Mouse (Mus musculus) liver, embryonic 12.5 days (tissue): ENCODE measurements around the gene Itga3. TPM values are rescaled to one million over a fixed set of nuclear protein-coding genes. Genes with fewer than 3 reads are reported as not detected.

Experiments
- ATAC-seq: fragments of 200-750 bp; cut with Nextera tagmentation; 2 replicates; pipeline ENCODE4 v1.8.0; 2017; ENCODE audit warnings: moderate number of reproducible peaks, mild to moderate bottlenecking, moderate library complexity
- H3K27ac ChIP-seq: fragments of 300-500 bp; sonication (generic); 2 replicates; pipeline ENCODE4 v1.5.1; 2016; ENCODE audit warnings: mild to moderate bottlenecking
- H3K27me3 ChIP-seq: fragments of 300-500 bp; sonication (generic); replicated peaks from 2 replicates; pipeline ENCODE4 v1.6.1; 2016; ENCODE audit warnings: mild to moderate bottlenecking, moderate library complexity
- H3K36me3 ChIP-seq: fragments of 300-500 bp; sonication (generic); 2 replicates; pipeline ENCODE4 v1.6.1; 2016; ENCODE audit warnings: mild to moderate bottlenecking, moderate library complexity
- H3K4me1 ChIP-seq: fragments of 300-500 bp; sonication (generic); 2 replicates; pipeline ENCODE4 v1.6.1; 2016
- H3K4me2 ChIP-seq: fragments of 300-500 bp; sonication (generic); 2 replicates; pipeline ENCODE4 v1.6.1; 2016; ENCODE audit warnings: mild to moderate bottlenecking, moderate library complexity
- H3K4me3 ChIP-seq: fragments of 300-500 bp; sonication (generic); 2 replicates; pipeline ENCODE4 v1.5.1; 2016; ENCODE audit warnings: mild to moderate bottlenecking, moderate library complexity
- H3K9ac ChIP-seq: fragments of 300-500 bp; sonication (generic); 2 replicates; pipeline ENCODE4 v1.6.1; 2016; ENCODE audit warnings: mild to moderate bottlenecking, moderate library complexity
- H3K9me3 ChIP-seq: fragments of 300-500 bp; sonication (generic); replicated peaks from 2 replicates; pipeline ENCODE4 v1.6.1; 2016; ENCODE audit warnings: mild to moderate bottlenecking, moderate library complexity
- WGBS: fragments of 180-500 bp; shearing (Covaris S2); methylation state at CpG from one replicate; pipeline ENCODE4 v1.1.7; 2016; ENCODE audit not compliant: insufficient replicate concordance; 5-methylcytosine and 5-hydroxymethylcytosine counted together
- polyA plus RNA-seq: library from polyadenylated mRNA; unstranded; fragments of >200 nt; fragmentation: Nextera tagmentation; extraction: Ambion mirVana; gene quantifications from 2 replicates; pipeline ENCODE4 v1.2.1, GENCODE M21; 2016

The Itga3 gene
- polyA plus RNA-seq, 1 experiment from 2014 or later: 3.6 TPM

GRCm38 (mm10) chr11:95046980-95047680 is 29.5 kb downstream of the Itga3 start:
- Histone ChIP-seq H3K4me1 (peaks cover 5% of the 10 kb centered on the region; the same call in 1 of the 2 replicates), H3K9ac (no peak overlapping the region), H3K36me3 (no peaks in the 10 kb centered on the region), H3K27ac (no peak overlapping the region), H3K4me3 (no peak overlapping the region), H3K9me3 (no peaks in the 10 kb centered on the region), H3K27me3 (peaks cover 39% of the 10 kb centered on the region), H3K4me2 (no peak overlapping the region)
- ATAC-seq: peak; percentile 25; the same call in 1 of the 2 replicates
- WGBS: 44% methylated on average over 9 of the region's 9 CpGs

GRCm38 (mm10) chr11:95044185-95044870 is 32.3 kb downstream of the Itga3 start:
- no peak overlapping the region for H3K9ac ChIP-seq
- no peaks in the 10 kb centered on the region for H3K9me3 ChIP-seq
- H3K4me2 ChIP-seq: no peak overlapping the region
- no peak overlapping the region for H3K27ac ChIP-seq
- H3K36me3 ChIP-seq: no peaks in the 10 kb centered on the region
- peaks cover 28% of the 10 kb centered on the region for H3K4me1 ChIP-seq
- WGBS: 50% methylated on average over 12 of the region's 13 CpGs
- H3K4me3 ChIP-seq: no peak overlapping the region
- no peak for ATAC-seq
- peaks cover 31% of the 10 kb centered on the region for H3K27me3 ChIP-seq

GRCm38 (mm10) chr11:95043608-95044007 is 33.0 kb downstream of the Itga3 start:
- peaks cover 30% of the 10 kb centered on the region for H3K4me1 ChIP-seq
- 39% methylated on average over 7 of the region's 7 CpGs for WGBS
- no peak overlapping the region for H3K4me2 ChIP-seq
- no peaks in the 10 kb centered on the region; the same call in 1 of the 2 replicates for H3K36me3 ChIP-seq
- H3K9ac ChIP-seq: no peak overlapping the region
- peaks cover 31% of the 10 kb centered on the region for H3K27me3 ChIP-seq
- H3K27ac ChIP-seq: no peak overlapping the region
- no peak for ATAC-seq
- H3K4me3 ChIP-seq: no peak overlapping the region
- no peaks in the 10 kb centered on the region for H3K9me3 ChIP-seq

- no peaks in the 10 kb centered on the region; the same call in 1 of the 2 replicates for H3K36me3 ChIP-seq
- H3K9me3 ChIP-seq: no peaks in the 10 kb centered on the region
- WGBS: 71% methylated on average over 4 of the region's 4 CpGs
- peaks cover 31% of the 10 kb centered on the region for H3K27me3 ChIP-seq
- ATAC-seq: no peak
- no peak overlapping the region for H3K27ac ChIP-seq
- peaks cover 34% of the 10 kb centered on the region for H3K4me1 ChIP-seq
- no peak overlapping the region for H3K9ac ChIP-seq
- no peak overlapping the region for H3K4me3 ChIP-seq
- H3K4me2 ChIP-seq: no peak overlapping the region
Measured at GRCm38 (mm10) chr11:95043060-95043459, 33.5 kb downstream of the Itga3 start.

GRCm38 (mm10) chr11:95042096-95042495 is 34.5 kb downstream of the Itga3 start:
- ATAC-seq: peak; percentile 28
- no peaks in the 10 kb centered on the region for H3K9me3 ChIP-seq
- H3K27ac ChIP-seq: peak overlapping the region; percentile 74
- peak overlapping the region; percentile 96 for H3K4me2 ChIP-seq
- H3K9ac ChIP-seq: peak overlapping the region; percentile 67
- peaks cover 34% of the 10 kb centered on the region for H3K4me1 ChIP-seq
- under 1% methylated on average over 11 of the region's 11 CpGs for WGBS
- peak overlapping the region; percentile 75 for H3K4me3 ChIP-seq
- peaks cover 31% of the 10 kb centered on the region for H3K27me3 ChIP-seq
- H3K36me3 ChIP-seq: no peaks in the 10 kb centered on the region; the same call in 1 of the 2 replicates

- Histone ChIP-seq H3K4me2 (peak within 1 kb of the TSS; percentile 96), H3K36me3 (no peaks in the 10 kb centered on the region; the same call in 1 of the 2 replicates), H3K9ac (peak within 1 kb of the TSS; percentile 84), H3K4me1 (peaks cover 34% of the 10 kb centered on the region), H3K27ac (peak within 1 kb of the TSS; percentile 74), H3K4me3 (peak within 1 kb of the TSS; percentile 75), H3K27me3 (peaks cover 24% of the 10 kb centered on the region), H3K9me3 (no peaks in the 10 kb centered on the region)
- peak; percentile 97 for ATAC-seq
- WGBS: under 1% methylated on average over 41 of the region's 41 CpGs
Measured at GRCm38 (mm10) chr11:95041139-95041609, 35.4 kb downstream of the Itga3 start, which contains the start of gene Pdk2. Pdk2 (minus strand) TSS chr11:95041354.

GRCm38 (mm10) chr11:95040491-95041138 is 36.0 kb downstream of the Itga3 start:
- Histone ChIP-seq H3K4me3 (peak overlapping the region; percentile 75), H3K9me3 (no peaks in the 10 kb centered on the region), H3K36me3 (no peaks in the 10 kb centered on the region; the same call in 1 of the 2 replicates), H3K4me2 (peak overlapping the region; percentile 96), H3K4me1 (peaks cover 34% of the 10 kb centered on the region), H3K27me3 (peaks cover 22% of the 10 kb centered on the region), H3K27ac (peak overlapping the region; percentile 69), H3K9ac (peak overlapping the region; percentile 84)
- ATAC-seq: peak; percentile 40
- WGBS: 3% methylated on average over 20 of the region's 20 CpGs

GRCm38 (mm10) chr11:95039766-95040165 is 36.8 kb downstream of the Itga3 start:
- H3K4me1 ChIP-seq: peaks cover 34% of the 10 kb centered on the region
- peak overlapping the region; percentile 96 for H3K4me2 ChIP-seq
- H3K9me3 ChIP-seq: no peaks in the 10 kb centered on the region
- no peak overlapping the region for H3K9ac ChIP-seq
- ATAC-seq: no peak
- no peaks in the 10 kb centered on the region; the same call in 1 of the 2 replicates for H3K36me3 ChIP-seq
- peak overlapping the region; percentile 75; the same call in 1 of the 2 replicates for H3K4me3 ChIP-seq
- peak overlapping the region; percentile 69; the same call in 1 of the 2 replicates for H3K27ac ChIP-seq
- WGBS: 79% methylated on average over 4 of the region's 4 CpGs
- H3K27me3 ChIP-seq: peaks cover 21% of the 10 kb centered on the region; the same call in 1 of the 2 replicates

GRCm38 (mm10) chr11:95038818-95039655 is 37.6 kb downstream of the Itga3 start:
- Histone ChIP-seq H3K4me3 (no peak overlapping the region), H3K36me3 (no peaks in the 10 kb centered on the region; the same call in 1 of the 2 replicates), H3K27ac (no peak overlapping the region), H3K4me2 (no peak overlapping the region), H3K27me3 (peaks cover 21% of the 10 kb centered on the region), H3K9ac (no peak overlapping the region), H3K4me1 (peaks cover 37% of the 10 kb centered on the region), H3K9me3 (no peaks in the 10 kb centered on the region)
- ATAC-seq: no peak
- 74% methylated on average over 13 of the region's 13 CpGs for WGBS

GRCm38 (mm10) chr11:95038156-95038817 is 38.3 kb downstream of the Itga3 start:
- Histone ChIP-seq H3K27ac (no peak overlapping the region; the same call in 1 of the 2 replicates), H3K27me3 (peaks cover 25% of the 10 kb centered on the region), H3K4me1 (peaks cover 45% of the 10 kb centered on the region), H3K9me3 (no peaks in the 10 kb centered on the region), H3K4me3 (no peak overlapping the region), H3K9ac (no peak overlapping the region), H3K36me3 (no peaks in the 10 kb centered on the region; the same call in 1 of the 2 replicates), H3K4me2 (no peak overlapping the region)
- no peak for ATAC-seq
- 76% methylated on average over 14 of the region's 14 CpGs for WGBS
